Mouse (Mus musculus): ENCODE results near the gene Timm22.

GRCm38 (mm10) chr11:76429966-76430631, 23.3 kb downstream of the Timm22 start:
- TF ChIP-seq POLR2A (IDR thresholded peaks at IDR 0.05; ENCODE audit: insufficient read depth, low read depth, low read length) (no peak), CTCF (IDR thresholded peaks at IDR 0.05; ENCODE audit: insufficient read depth, low read depth, low read length) (no peak)
